Mouse (Mus musculus): ENCODE measurements around the gene Prpsap2. TPM values are rescaled to one million over a fixed set of nuclear protein-coding genes. Genes with fewer than 3 reads are reported as not detected.
"Not testable (repeated sequence)": the region's sequence is repeated elsewhere in the genome, so short reads cannot be mapped to it uniquely, and the experiment has no call there.

Prpsap2 gene
- 10 to 100 TPM; 34.0 to 38.9 TPM for total RNA-seq (2021)

DNA sequence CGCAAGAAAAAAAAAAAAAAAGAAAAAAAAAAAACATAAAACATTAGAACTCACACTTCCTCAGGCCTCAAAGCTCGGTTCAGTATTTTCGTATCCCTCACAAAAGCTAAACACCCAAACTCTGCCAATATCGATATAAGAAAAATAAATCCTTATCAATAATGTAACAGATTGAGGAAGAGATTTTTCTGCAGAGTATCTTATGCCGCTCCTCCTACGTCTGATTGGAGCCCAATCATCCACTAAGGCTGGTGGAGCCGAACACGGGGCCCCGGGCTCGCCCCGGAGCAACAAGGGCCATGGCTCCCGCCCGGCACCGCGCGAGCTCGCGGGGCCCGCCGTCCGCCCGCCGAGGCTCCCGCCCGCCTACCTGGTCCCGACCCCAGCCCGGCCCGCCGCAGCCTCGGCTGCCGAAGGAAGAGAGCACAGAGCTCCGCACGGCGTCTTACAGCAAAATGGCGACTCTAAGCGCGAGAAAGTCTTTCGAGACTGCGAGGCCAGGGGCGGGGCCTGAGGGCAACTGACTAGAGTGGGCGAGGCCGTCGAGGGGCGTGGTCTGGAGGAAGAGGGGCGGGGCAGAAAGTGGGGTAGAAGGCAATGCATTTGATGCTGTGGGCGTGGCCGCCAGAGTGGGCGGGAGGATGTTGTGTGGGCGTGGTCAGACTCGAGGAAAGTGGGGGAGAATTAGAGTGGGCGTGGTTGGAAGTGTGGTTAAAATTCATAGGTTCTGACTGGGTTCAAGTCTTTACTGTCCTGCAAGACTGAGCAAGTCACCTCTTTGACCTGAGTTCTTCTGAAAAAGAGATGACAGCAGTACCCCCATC is at the start of gene Prpsap2:
TSS of gene Prpsap2 (minus strand) at position 505 of the 824 bp plus-strand sequence.
- DNase-seq (ENCODE audit: extremely low spot score in 1 of 2, low spot score in 2 of 2), result peak; percentile 96 to 100
- intact Hi-C loops (cut with DNase I), result no loop called here

DNA sequence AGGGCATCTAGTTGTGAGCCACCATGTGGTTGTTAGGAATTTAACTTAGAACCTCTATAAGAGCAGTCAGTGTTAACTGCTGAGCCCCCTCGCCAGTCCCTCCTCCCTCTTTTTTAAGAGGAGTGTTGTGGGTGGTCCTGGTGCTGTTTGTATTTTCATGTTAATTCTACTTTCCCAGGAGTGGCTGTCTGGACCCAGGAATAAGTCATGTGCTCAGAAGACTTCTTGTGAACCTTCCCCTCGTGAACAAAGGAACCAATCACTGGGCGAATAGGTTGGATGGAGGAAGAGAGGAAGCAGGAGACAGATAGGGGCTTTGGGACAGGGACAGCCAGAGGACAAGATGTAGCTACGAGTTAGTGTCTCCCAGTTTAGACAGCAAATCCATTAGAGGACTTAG is 47.9 kb upstream of the Prpsap2 start:
- intact Hi-C loops (cut with DNase I), result no loop called here
- no peak for DNase-seq (ENCODE audit: extremely low spot score in 1 of 2, low spot score in 2 of 2)

DNA sequence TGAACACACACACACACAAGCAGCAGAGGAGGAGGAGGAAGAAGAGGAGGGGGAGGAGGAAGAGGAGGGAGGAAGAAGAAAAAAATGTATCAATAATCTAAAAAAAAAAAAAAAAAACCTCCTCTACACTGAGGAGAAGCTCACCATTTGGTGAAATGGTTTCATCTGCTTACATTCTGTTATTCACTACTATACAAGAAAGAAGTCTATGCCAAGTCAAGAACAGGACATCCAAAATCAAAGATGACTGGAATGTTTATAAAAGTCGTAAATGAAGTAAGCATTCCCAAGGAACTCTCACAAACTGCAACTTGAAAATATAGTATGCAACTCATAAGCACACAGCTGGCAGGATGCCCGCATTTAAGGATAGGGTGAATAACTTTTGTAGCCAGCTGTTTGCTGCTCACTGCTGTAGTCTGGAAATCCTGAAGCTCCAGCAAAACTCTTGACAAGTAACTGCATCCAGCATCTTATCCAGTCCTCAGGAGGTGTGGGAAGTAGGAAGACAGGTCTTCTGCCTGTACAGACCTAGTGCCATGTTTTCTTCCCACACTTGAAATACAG is 46.7 kb upstream of the Prpsap2 start:
- no peak for DNase-seq (ENCODE audit: extremely low spot score in 1 of 2, low spot score in 2 of 2)
- intact Hi-C loops (cut with DNase I), result no loop called here

DNA sequence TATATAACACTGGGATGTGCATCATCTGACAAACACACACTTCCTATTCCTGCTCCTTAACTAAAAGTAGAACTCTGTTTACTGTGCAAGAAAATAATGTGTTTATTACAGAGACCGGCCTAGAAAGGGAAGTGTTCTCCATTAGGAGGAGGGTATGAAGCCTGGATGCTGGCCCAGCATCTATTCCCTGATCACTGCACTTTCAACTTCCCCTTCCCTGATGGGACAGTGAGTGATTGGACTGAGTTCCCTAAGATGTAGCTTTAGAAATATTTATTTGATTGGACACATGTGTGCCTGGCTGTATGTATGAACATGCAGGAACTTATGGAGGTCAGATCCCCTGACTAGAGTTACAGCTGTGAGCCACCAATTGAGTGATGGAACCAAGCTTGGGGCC is 31.6 kb upstream of the Prpsap2 start:
- intact Hi-C loops (cut with DNase I), result no loop called here
- no peak for DNase-seq (ENCODE audit: extremely low spot score in 1 of 2, low spot score in 2 of 2)

DNA sequence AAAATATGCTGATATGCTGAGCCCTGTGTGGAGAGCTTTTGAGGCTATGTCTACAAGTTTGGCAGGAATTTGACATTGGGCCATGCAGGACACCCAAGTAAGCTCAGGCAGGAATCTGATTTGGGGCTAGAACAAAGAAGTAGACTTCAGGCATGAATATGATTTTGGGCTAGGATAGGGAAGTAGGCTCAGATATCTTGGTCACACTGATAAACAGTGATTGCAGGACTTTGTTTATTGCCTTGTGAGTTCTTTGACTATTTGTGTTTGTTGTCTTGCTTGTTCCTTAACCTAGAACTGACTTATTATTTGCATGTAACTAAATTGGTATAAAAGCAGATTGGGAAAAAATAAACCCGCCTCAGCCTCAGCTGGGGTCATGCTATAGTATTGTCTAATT is 26.7 kb upstream of the Prpsap2 start:
- intact Hi-C loops (cut with DNase I), result no loop called here
- no peak for DNase-seq (ENCODE audit: extremely low spot score in 1 of 2, low spot score in 2 of 2)

DNA sequence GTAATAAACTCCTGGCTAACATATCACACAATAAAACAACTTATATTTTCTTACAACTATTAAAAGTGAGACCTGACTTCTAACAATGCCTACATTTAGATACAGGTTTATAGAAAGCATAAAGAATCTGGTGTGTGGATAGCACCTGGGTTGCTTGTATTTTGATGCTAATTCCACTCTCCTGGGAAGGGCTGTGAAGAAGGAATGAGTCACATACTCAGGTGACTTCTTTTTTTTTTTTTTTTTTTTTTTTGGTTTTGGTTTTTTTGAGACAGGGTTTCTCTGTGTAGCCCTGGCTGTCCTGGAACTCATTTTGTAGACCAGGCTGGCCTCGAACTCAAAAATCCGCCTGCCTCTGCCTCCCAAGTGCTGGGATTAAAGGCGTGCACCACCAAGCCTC is 20.6 kb upstream of the Prpsap2 start:
- not testable (repeated sequence) for DNase-seq (ENCODE audit: extremely low spot score in 1 of 2, low spot score in 2 of 2)
- intact Hi-C loops (cut with DNase I), result loop anchor here (5.0 kb wide), 1 partner anchor 40 kb away; no protein-coding TSS in a partner anchor

DNA sequence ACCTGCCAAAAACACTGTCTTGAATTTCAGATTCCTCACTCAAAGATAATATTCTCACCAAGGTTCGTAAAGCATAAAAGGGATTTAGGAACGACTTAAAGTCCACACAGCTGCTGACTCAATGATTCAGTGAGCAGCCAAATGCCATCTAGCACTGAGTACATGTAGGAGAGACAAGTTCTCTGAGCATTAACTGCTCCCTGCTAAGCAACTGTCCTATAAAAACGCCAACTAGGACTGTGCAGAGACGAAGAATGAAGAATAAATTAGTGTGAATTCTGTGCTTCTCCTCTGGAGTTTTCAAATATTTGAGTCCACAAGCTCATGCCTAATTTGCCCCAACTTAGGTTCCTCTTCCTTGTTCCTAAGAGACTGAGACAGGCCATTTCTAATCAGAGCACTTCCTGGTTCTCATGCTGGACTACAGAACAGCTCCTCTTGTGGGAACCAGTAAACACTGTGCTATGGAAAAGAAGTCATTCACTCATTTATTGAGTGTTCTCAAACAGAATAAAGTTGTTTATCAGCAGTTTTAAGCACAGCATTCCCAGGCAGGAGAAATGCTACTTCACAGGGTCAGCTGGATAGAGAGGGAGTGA is 12.8 kb upstream of the Prpsap2 start:
- peak in 1 of 2 experiments; percentile 35 for DNase-seq (ENCODE audit: extremely low spot score in 1 of 2, low spot score in 2 of 2)
- intact Hi-C loops (cut with DNase I), result no loop called here

DNA sequence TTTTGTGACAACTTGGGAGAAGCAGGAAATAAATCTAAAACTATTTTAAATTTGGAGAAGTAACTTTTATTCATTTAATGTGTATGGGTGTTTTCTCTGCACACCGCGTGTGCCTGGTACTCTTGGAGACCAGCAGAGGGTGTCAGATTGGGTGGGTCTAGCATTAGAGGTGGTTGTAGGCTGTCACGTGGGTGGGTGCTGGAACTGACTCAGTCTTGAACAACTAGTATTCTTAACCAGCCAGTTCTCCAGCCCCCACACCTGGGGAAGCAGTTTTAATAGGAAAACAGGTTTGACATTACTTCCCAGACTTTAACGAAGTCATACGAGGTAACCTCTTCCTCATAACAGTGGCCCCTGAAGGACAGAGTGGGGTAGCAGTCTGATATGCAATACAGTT is 1.4 kb downstream of the Prpsap2 start:
- peak in 1 of 2 experiments; percentile 38 for DNase-seq (ENCODE audit: extremely low spot score in 1 of 2, low spot score in 2 of 2)
- intact Hi-C loops (cut with DNase I), result no loop called here

DNA sequence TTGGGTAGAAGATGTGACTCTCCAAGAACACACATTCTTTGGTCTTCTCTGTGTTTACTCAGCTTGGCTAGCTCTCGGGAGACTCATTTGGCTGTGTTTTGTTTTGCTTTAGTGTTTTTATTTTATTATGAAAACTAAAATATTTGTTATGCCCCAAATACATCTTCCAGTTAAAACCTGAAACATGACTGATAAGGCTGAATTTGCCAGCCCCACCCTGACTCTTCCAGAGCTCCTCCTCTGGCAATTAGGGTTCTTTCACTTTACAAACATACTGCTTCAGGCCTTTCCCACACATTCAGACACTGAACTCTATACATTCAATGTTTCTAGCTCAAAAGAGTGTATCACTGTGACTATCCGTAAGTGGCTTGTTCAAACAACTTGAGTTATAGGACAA is 4.7 kb downstream of the Prpsap2 start:
- intact Hi-C loops (cut with DNase I), result no loop called here
- no peak for DNase-seq (ENCODE audit: extremely low spot score in 1 of 2, low spot score in 2 of 2)

DNA sequence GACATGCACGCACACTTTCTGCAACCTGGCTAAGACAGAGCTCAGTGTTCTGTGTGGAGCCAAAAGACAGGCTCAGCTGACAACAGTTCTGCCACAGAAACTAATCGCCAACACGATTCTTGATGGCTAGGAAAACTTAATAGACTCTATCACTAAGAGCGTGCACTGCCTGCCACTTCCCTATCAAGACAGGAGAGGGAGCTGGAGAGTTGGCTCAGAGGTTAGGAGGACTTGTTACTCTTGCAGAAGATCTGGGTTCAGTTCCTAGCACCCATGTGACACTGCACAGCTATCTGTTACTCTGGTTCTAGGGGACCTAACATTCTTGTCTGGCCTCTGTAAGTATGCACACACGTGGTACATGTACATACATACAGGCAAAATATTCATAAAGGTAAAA is 10.3 kb downstream of the Prpsap2 start:
- no peak for DNase-seq (ENCODE audit: extremely low spot score in 1 of 2, low spot score in 2 of 2)
- intact Hi-C loops (cut with DNase I), result no loop called here

DNA sequence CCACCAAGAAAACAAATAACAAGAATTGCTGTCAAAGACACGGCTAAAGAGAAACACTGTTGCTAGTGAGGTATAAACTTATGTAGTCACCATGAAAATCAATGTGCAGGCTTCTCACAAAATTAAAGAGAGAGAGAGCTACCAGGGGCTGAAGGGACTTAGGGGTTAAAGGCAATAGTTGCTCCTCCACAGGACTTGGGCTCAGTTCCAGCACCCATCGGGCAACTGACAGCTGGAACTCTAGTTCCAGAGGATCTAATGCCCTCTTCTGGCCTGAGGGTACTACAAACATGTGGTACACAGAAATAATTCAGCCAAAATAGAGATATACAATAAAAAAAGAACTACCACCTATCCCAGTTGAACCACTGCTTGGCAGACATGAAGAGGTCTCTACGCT is 14.7 kb downstream of the Prpsap2 start:
- intact Hi-C loops (cut with DNase I), result no loop called here
- peak in 1 of 2 experiments; percentile 33 for DNase-seq (ENCODE audit: extremely low spot score in 1 of 2, low spot score in 2 of 2)

DNA sequence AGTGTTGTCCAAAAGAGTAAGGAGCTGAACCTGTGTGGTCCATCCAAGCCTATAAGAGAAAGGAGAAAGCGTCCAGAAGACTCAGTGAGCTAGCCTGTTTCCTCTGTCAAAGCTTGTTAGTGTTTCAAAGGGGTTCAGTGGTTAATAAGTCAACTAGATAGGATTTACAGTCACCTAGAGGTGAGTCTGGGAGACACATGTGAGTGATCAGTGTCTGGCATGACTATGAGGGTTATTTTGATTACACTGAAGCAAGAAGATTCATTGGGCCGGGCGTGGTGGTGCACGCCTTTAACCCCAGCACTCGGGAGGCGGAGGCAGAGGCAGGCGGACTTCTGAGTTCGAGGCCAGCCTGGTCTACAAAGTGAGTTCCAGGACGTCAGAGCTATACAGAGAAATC is 16.1 kb downstream of the Prpsap2 start:
- intact Hi-C loops (cut with DNase I), result no loop called here
- no peak for DNase-seq (ENCODE audit: extremely low spot score in 1 of 2, low spot score in 2 of 2)

DNA sequence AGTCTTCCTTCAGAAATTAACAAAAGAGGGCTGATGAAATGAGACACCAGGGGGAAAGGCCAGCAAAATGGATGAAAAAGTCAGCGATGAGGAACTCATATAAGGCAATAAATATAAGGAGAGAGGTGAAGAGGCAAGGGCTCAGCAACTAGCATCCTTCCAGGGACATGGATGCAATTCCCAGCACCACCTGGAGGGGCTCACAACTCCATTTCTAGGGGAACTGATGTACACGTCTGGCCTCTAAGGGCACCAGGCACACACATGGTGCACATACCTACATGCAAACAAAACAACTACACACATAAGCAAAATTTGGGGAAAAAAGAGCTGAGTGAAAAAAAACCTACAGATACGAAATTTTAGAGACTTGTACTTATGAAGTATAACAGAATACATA is 17.4 kb downstream of the Prpsap2 start:
- no peak for DNase-seq (ENCODE audit: extremely low spot score in 1 of 2, low spot score in 2 of 2)
- intact Hi-C loops (cut with DNase I), result no loop called here

DNA sequence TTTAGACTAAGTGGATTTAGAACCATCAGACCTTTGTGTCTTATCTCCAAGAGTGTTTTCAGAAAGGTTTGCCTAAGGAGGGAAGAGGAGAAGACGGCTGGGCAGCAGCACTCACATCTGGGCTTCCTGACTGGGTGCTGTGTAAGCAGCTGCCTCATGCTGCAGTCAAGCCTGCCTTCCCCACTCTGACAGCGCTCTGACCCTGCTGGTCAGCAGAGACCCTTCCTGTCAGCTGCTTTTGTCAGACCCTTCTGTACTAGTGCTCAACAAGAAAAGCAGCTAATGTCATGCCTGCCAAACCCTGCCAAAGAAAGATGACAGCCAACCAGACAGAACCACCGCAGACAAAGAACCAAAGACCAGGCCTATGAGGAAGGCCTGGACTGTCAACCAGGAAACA is 18.1 kb downstream of the Prpsap2 start:
- intact Hi-C loops (cut with DNase I), result no loop called here
- DNase-seq (ENCODE audit: extremely low spot score in 1 of 2, low spot score in 2 of 2), result no peak

DNA sequence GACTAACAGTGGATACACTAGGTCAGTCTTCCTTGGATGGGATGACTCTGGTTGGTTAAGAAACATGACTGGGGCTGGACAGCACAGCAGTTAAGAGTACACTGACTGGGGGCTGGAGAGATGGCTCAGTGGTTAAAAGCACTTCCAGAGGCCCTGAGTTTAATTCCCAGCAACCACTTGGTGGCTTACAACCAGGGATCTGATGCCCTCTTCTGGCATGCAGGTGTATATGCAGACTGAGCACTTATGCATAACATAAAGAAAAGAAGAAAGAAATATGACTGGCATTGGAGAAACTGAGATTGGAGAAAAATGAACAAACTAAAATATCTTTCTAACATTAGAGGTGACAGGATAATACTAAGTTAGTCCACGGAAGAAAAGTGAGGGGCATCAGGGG is 21.4 kb downstream of the Prpsap2 start:
- DNase-seq (ENCODE audit: extremely low spot score in 1 of 2, low spot score in 2 of 2), result no peak
- intact Hi-C loops (cut with DNase I), result no loop called here

DNA sequence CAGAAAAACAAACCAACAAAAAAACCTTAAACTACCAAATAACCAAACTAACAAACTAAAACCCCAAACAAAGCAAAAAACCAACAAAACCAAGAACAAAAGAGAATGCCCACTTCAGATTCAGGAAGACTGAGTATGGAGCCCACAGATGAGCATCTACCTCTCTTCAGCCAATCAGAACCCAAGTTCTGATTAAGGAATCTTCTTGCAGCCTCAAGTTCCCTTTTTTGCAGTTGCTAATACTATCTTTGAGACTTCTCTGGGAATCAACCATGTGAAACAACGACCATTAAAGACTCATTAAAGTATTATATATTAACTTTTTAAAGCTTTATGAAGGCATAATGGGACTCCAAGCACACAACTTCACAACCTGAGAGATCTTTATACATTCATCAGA is 24.6 kb downstream of the Prpsap2 start:
- intact Hi-C loops (cut with DNase I), result no loop called here
- no peak for DNase-seq (ENCODE audit: extremely low spot score in 1 of 2, low spot score in 2 of 2)

DNA sequence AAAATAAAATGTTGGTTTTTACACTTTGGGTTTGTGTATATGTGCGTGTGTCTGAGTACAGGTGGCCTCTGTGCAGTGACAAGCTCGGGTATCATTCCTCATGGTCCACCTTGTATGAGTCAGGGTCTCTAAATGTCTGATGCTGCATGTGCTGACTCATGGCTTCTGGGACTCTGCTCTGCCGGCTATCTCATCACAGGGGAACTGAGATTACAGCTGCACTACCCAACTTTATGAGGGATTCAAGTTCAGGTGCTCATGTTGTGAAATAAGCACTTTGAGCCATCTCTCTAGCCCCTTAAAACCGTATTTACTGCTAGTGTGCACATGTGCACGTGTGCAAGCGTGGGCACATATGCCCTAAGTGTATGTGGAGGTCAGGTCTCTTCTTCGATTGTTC is 29.2 kb downstream of the Prpsap2 start:
- intact Hi-C loops (cut with DNase I), result no loop called here
- DNase-seq (ENCODE audit: extremely low spot score in 1 of 2, low spot score in 2 of 2), result no peak

DNA sequence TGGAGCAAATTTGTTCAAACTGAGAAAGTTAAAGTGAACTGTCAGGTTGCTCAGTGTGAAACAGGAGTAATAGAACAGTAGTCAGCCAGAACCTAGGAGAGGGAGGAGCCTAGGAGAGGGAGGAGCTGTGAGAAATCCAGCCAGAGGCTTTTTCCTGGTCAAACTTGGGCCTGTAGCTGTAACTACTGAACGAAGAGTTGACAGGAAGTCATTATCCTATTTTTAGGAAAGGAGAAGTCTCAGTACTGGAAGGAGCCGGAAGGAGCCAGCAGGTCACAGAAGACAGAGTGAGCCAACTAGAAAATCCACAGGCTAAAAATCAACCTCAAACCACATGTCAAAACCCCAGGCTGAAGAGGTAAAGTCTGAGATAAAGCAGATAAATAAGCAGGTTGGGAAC is 33.9 kb downstream of the Prpsap2 start:
- DNase-seq (ENCODE audit: extremely low spot score in 1 of 2, low spot score in 2 of 2), result no peak
- intact Hi-C loops (cut with DNase I), result no loop called here

DNA sequence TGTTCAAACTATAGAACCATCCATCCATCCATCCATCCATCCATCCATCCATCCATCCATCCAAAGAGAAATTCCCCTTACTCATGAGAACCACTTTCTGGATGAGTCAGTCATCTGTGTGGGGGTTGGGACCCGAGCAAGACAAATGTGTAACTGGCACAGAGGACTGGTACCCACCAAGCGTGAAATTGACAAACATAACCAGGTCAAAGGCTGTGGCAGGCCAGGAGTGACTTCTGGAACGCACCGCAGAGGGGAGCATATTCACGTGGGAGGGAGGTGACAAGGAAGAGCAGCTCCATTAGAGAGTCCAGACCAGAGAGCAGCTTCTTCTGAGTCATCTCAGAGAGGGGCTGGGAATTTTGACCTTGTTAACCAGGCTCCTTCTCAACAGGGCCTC is 39.8 kb downstream of the Prpsap2 start:
- intact Hi-C loops (cut with DNase I), result no loop called here

DNA sequence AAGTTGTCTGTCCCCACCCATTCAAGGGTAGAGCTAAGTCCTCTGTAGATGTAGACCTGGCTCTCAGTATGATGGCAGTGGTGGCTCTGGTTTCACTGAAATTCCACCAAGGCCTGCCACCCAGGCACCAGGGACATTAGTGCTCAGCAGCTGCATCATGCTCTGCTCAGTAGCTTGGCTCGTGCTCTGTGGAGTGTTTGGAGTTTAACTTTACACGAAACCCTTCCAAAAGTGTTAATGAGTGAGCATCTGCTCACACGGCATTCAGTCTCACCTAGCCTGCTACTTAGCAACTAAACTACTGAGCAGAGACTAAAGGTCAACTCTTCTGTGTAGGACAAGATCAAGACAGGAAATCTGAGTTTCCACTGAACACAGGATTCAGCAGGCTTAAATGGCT is 41.3 kb downstream of the Prpsap2 start, which contains the start of gene Slc5a10:
TSS of gene Slc5a10 (minus strand) at position 191 of the 400 bp plus-strand sequence.
- DNase-seq (ENCODE audit: extremely low spot score in 1 of 2, low spot score in 2 of 2), result no peak
- intact Hi-C loops (cut with DNase I), result no loop called here

More for the DNA sequence above, 39.8 kb downstream of the Prpsap2 start:
- DNase-seq (ENCODE audit: extremely low spot score in 1 of 2, low spot score in 2 of 2), result no peak

All from left cerebral cortex, postnatal 10 days (tissue).